Mouse (Mus musculus): Measurements from ENCODE around the gene Smc4. TPM values are rescaled to one million over a fixed set of nuclear protein-coding genes. Genes with fewer than 3 reads are reported as not detected.

Smc4 gene
- polyA plus RNA-seq, 1 experiment, result 284 TPM

- Histone ChIP-seq H3K27me3 (ENCODE audit: control insufficient read depth, insufficient read depth, low read length, poor library complexity, severe bottlenecking) (no peaks in the 10 kb centered on the region; the same call in 1 of the 2 replicates), H3K36me3 (ENCODE audit: control insufficient read depth, insufficient read depth, low read length, poor library complexity, severe bottlenecking) (no peaks in the 10 kb centered on the region), H3K9ac (ENCODE audit: low read depth, poor library complexity, severe bottlenecking) (no peak overlapping the region), H3K4me3 (ENCODE audit: low read depth, low read length) (no peak overlapping the region), H3K9me3 (replicated peaks; ENCODE audit: control insufficient read depth, insufficient read depth, low read length, poor library complexity, severe bottlenecking) (no peaks in the 10 kb centered on the region), H3K27ac (ENCODE audit: insufficient read depth, low read length) (no peak overlapping the region), H3K4me1 (ENCODE audit: control insufficient read depth, insufficient read depth, low read length) (no peaks in the 10 kb centered on the region)
- TF ChIP-seq CTCF (IDR thresholded peaks at IDR 0.05; ENCODE audit: low read depth, low read length), result no peak
- TF ChIP-seq POLR2A (IDR thresholded peaks at IDR 0.05; ENCODE audit: insufficient read depth, low read length), result no peak
- TF ChIP-seq EP300 (IDR thresholded peaks at IDR 0.05; ENCODE audit: insufficient read depth, low read depth, low read length), result no peak
These were observed 50.4 kb downstream of the Smc4 start for GRCm38 (mm10) chr3:69054760-69055432.

- Histone ChIP-seq H3K9me3 (replicated peaks; ENCODE audit: control insufficient read depth, insufficient read depth, low read length, poor library complexity, severe bottlenecking) (no peaks in the 10 kb centered on the region), H3K4me3 (ENCODE audit: low read depth, low read length) (no peak overlapping the region), H3K36me3 (ENCODE audit: control insufficient read depth, insufficient read depth, low read length, poor library complexity, severe bottlenecking) (no peaks in the 10 kb centered on the region), H3K27me3 (ENCODE audit: control insufficient read depth, insufficient read depth, low read length, poor library complexity, severe bottlenecking) (no peaks in the 10 kb centered on the region; the same call in 1 of the 2 replicates), H3K9ac (ENCODE audit: low read depth, poor library complexity, severe bottlenecking) (no peak overlapping the region), H3K27ac (ENCODE audit: insufficient read depth, low read length) (no peak overlapping the region), H3K4me1 (ENCODE audit: control insufficient read depth, insufficient read depth, low read length) (no peaks in the 10 kb centered on the region)
- no peak for TF ChIP-seq POLR2A (IDR thresholded peaks at IDR 0.05; ENCODE audit: insufficient read depth, low read length)
- TF ChIP-seq EP300 (IDR thresholded peaks at IDR 0.05; ENCODE audit: insufficient read depth, low read depth, low read length), result no peak
- no peak for TF ChIP-seq CTCF (IDR thresholded peaks at IDR 0.05; ENCODE audit: low read depth, low read length)
These were observed 51.3 kb downstream of the Smc4 start for GRCm38 (mm10) chr3:69055871-69056270.

GRCm38 (mm10) chr3:69060672-69061071 lies 56.1 kb downstream of the Smc4 start:
- Histone ChIP-seq H3K9me3 (replicated peaks; ENCODE audit: control insufficient read depth, insufficient read depth, low read length, poor library complexity, severe bottlenecking) (no peaks in the 10 kb centered on the region), H3K36me3 (ENCODE audit: control insufficient read depth, insufficient read depth, low read length, poor library complexity, severe bottlenecking) (no peaks in the 10 kb centered on the region), H3K4me1 (ENCODE audit: control insufficient read depth, insufficient read depth, low read length) (no peaks in the 10 kb centered on the region), H3K27ac (ENCODE audit: insufficient read depth, low read length) (no peak overlapping the region), H3K4me3 (ENCODE audit: low read depth, low read length) (no peak overlapping the region), H3K9ac (ENCODE audit: low read depth, poor library complexity, severe bottlenecking) (no peak overlapping the region), H3K27me3 (ENCODE audit: control insufficient read depth, insufficient read depth, low read length, poor library complexity, severe bottlenecking) (no peaks in the 10 kb centered on the region; the same call in 1 of the 2 replicates)
- TF ChIP-seq CTCF (IDR thresholded peaks at IDR 0.05; ENCODE audit: low read depth, low read length) (no peak), POLR2A (IDR thresholded peaks at IDR 0.05; ENCODE audit: insufficient read depth, low read length) (no peak), EP300 (IDR thresholded peaks at IDR 0.05; ENCODE audit: insufficient read depth, low read depth, low read length) (no peak)

- Histone ChIP-seq H3K4me1 (ENCODE audit: control insufficient read depth, insufficient read depth, low read length) (no peaks in the 10 kb centered on the region), H3K27me3 (ENCODE audit: control insufficient read depth, insufficient read depth, low read length, poor library complexity, severe bottlenecking) (no peaks in the 10 kb centered on the region; the same call in 1 of the 2 replicates), H3K36me3 (ENCODE audit: control insufficient read depth, insufficient read depth, low read length, poor library complexity, severe bottlenecking) (no peaks in the 10 kb centered on the region), H3K9ac (ENCODE audit: low read depth, poor library complexity, severe bottlenecking) (no peak overlapping the region), H3K4me3 (ENCODE audit: low read depth, low read length) (no peak overlapping the region), H3K27ac (ENCODE audit: insufficient read depth, low read length) (no peak overlapping the region), H3K9me3 (replicated peaks; ENCODE audit: control insufficient read depth, insufficient read depth, low read length, poor library complexity, severe bottlenecking) (no peaks in the 10 kb centered on the region)
- no peak for TF ChIP-seq EP300 (IDR thresholded peaks at IDR 0.05; ENCODE audit: insufficient read depth, low read depth, low read length)
- TF ChIP-seq POLR2A (IDR thresholded peaks at IDR 0.05; ENCODE audit: insufficient read depth, low read length), result no peak
- TF ChIP-seq CTCF (IDR thresholded peaks at IDR 0.05; ENCODE audit: low read depth, low read length), result no peak
These were observed 58.2 kb downstream of the Smc4 start for GRCm38 (mm10) chr3:69062764-69063163.

- TF ChIP-seq EP300 (IDR thresholded peaks at IDR 0.05; ENCODE audit: insufficient read depth, low read depth, low read length) (no peak), CTCF (IDR thresholded peaks at IDR 0.05; ENCODE audit: low read depth, low read length) (no peak), POLR2A (IDR thresholded peaks at IDR 0.05; ENCODE audit: insufficient read depth, low read length) (no peak)
- no peak overlapping the region for H3K27ac ChIP-seq (ENCODE audit: insufficient read depth, low read length)
- no peak overlapping the region for H3K9ac ChIP-seq (ENCODE audit: low read depth, poor library complexity, severe bottlenecking)
- H3K9me3 ChIP-seq (replicated peaks; ENCODE audit: control insufficient read depth, insufficient read depth, low read length, poor library complexity, severe bottlenecking), result no peaks in the 10 kb centered on the region
- no peaks in the 10 kb centered on the region; the same call in 1 of the 2 replicates for H3K27me3 ChIP-seq (ENCODE audit: control insufficient read depth, insufficient read depth, low read length, poor library complexity, severe bottlenecking)
- H3K4me3 ChIP-seq (ENCODE audit: low read depth, low read length), result no peak overlapping the region
- H3K4me1 ChIP-seq (ENCODE audit: control insufficient read depth, insufficient read depth, low read length), result no peaks in the 10 kb centered on the region
- no peaks in the 10 kb centered on the region for H3K36me3 ChIP-seq (ENCODE audit: control insufficient read depth, insufficient read depth, low read length, poor library complexity, severe bottlenecking)
These were observed 59.5 kb downstream of the Smc4 start for GRCm38 (mm10) chr3:69064005-69064404.

Other genes starting within 250 kb of the Smc4 start
- 0.26 and 0.31 TPM in 2 replicates for gene 1110032F04Rik, start 135.2 kb upstream of the Smc4 start, polyA plus RNA-seq (2011; ENCODE audit: insufficient read depth, insufficient read length, low read depth, missing spikeins)
- 21.4 and 22.2 TPM in 2 replicates for gene Ift80, start 168 bp upstream of the Smc4 start, polyA plus RNA-seq (2011; ENCODE audit: insufficient read depth, insufficient read length, low read depth, missing spikeins)
- gene Trim59, start 40.0 kb downstream of the Smc4 start, polyA plus RNA-seq (2011; ENCODE audit: insufficient read depth, insufficient read length, low read depth, missing spikeins), result 122 and 133 TPM in 2 replicates
- 77.2 and 85.0 TPM in 2 replicates for gene Kpna4, start 122.4 kb downstream of the Smc4 start, polyA plus RNA-seq (2011; ENCODE audit: insufficient read depth, insufficient read length, low read depth, missing spikeins)
- not detected in 2 replicates for gene Arl14, start 217.7 kb downstream of the Smc4 start, polyA plus RNA-seq (2011; ENCODE audit: insufficient read depth, insufficient read length, low read depth, missing spikeins)

Measured in ES-Bruce4 (cell line).